Mouse (Mus musculus) spleen, embryonic (tissue): ENCODE data around the gene Rnf182.

ENCODE experiments used
- CTCF ChIA-PET: fragments of 350-600 bp; sonication (Branson Sonifier 250); formaldehyde crosslinking; loops from one replicate; lab custom pipeline; 2022; lab: Charles Lee

Rnf182 gene

GRCm38 (mm10) chr13:43608854-43609253 lies 6.7 kb upstream of the Rnf182 start:
- CTCF ChIA-PET = no interaction called here

- CTCF ChIA-PET = no interaction called here
Measured at GRCm38 (mm10) chr13:43612040-43612439, 3.5 kb upstream of the Rnf182 start.

- CTCF ChIA-PET = interaction anchor here (0.6 to 0.7 kb wide), 2 partner anchors 24 to 203 kb away, joined by 4 to 12 read pairs; no protein-coding TSS in a partner anchor
Measured at GRCm38 (mm10) chr13:43614667-43615066, 843 bp upstream of the Rnf182 start.

- CTCF ChIA-PET = interaction anchor here (0.7 kb wide), 1 partner anchor 202 kb away, joined by 12 read pairs; no protein-coding TSS in a partner anchor
Measured at GRCm38 (mm10) chr13:43615194-43615576, 325 bp upstream of the Rnf182 start.

- CTCF ChIA-PET = no interaction called here
Measured at GRCm38 (mm10) chr13:43616551-43616950, 1.0 kb downstream of the Rnf182 start.

- CTCF ChIA-PET = no interaction called here
Measured at GRCm38 (mm10) chr13:43619550-43620175, 4.2 kb downstream of the Rnf182 start.

- CTCF ChIA-PET = no interaction called here
Measured at GRCm38 (mm10) chr13:43627922-43628321, 12.4 kb downstream of the Rnf182 start.

GRCm38 (mm10) chr13:43629785-43630184 lies 14.3 kb downstream of the Rnf182 start:
- CTCF ChIA-PET = no interaction called here

GRCm38 (mm10) chr13:43631266-43631665 lies 15.8 kb downstream of the Rnf182 start:
- CTCF ChIA-PET = interaction anchor here (0.8 kb wide), 1 partner anchor 1975 kb away, joined by 4 read pairs; no protein-coding TSS in a partner anchor

GRCm38 (mm10) chr13:43633024-43633423 lies 17.5 kb downstream of the Rnf182 start:
- CTCF ChIA-PET = interaction anchor here (0.6 kb wide), 1 partner anchor 22 kb away, joined by 6 read pairs; no protein-coding TSS in a partner anchor

GRCm38 (mm10) chr13:43637720-43638119 lies 22.2 kb downstream of the Rnf182 start:
- CTCF ChIA-PET = no interaction called here

GRCm38 (mm10) chr13:43644991-43645390 lies 29.5 kb downstream of the Rnf182 start:
- CTCF ChIA-PET = no interaction called here

GRCm38 (mm10) chr13:43648556-43648955 lies 33.0 kb downstream of the Rnf182 start:
- CTCF ChIA-PET = no interaction called here

- CTCF ChIA-PET = no interaction called here
Measured at GRCm38 (mm10) chr13:43651277-43651676, 35.8 kb downstream of the Rnf182 start.

GRCm38 (mm10) chr13:43654091-43654490 lies 38.6 kb downstream of the Rnf182 start:
- CTCF ChIA-PET = interaction anchor here (0.7 kb wide), 1 partner anchor 75 kb away, joined by 4 read pairs; no protein-coding TSS in a partner anchor

- CTCF ChIA-PET = no interaction called here
Measured at GRCm38 (mm10) chr13:43663225-43663624, 47.7 kb downstream of the Rnf182 start.

- CTCF ChIA-PET = no interaction called here
Measured at GRCm38 (mm10) chr13:43666130-43666529, 50.6 kb downstream of the Rnf182 start.

GRCm38 (mm10) chr13:43666920-43667319 lies 51.4 kb downstream of the Rnf182 start:
- CTCF ChIA-PET = interaction anchor here (0.5 to 0.6 kb wide), 2 partner anchors 8 to 272 kb away, joined by 4 to 6 read pairs; no protein-coding TSS in a partner anchor

- CTCF ChIA-PET = interaction anchor here (0.7 kb wide), 1 partner anchor 1419 kb away, joined by 15 read pairs; no protein-coding TSS in a partner anchor
Measured at GRCm38 (mm10) chr13:43677159-43677882, 61.8 kb downstream of the Rnf182 start.

GRCm38 (mm10) chr13:43677883-43678244 lies 62.4 kb downstream of the Rnf182 start:
- CTCF ChIA-PET = no interaction called here

GRCm38 (mm10) chr13:43684499-43684994 lies 69.0 kb downstream of the Rnf182 start:
- CTCF ChIA-PET = no interaction called here

GRCm38 (mm10) chr13:43688065-43688464 lies 72.6 kb downstream of the Rnf182 start:
- CTCF ChIA-PET = interaction anchor here (0.6 kb wide), 1 partner anchor 28 kb away, joined by 3 read pairs; no protein-coding TSS in a partner anchor
